Mouse (Mus musculus): ENCODE data around the gene Ankrd26.

DNA sequence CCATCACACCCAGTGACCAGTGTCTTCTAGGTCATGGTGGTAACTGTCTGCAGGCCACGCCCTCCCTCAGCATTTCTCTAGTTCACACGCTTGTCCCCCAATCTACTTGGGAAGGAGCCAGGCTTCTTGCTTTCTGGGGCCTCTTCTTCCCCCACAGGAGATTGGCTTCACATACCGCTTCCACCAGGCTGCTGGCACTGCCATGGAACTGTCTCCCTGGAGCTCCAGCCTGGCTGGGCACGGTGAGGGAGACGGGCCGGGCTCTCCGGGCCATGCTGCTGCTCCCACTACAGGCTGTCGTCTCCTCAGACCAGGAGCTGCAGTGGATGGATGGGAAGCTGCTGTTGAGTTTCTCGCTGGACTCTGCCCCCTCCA is 33.6 kb upstream of the Ankrd26 start:
- no peak for TF ChIP-seq CTCF (conservative IDR thresholded peaks at IDR 0.05; ENCODE audit: insufficient read depth, insufficient read length, low read depth, low read length)
- TF ChIP-seq POLR2A (IDR thresholded peaks at IDR 0.05; ENCODE audit: low read depth, low read length) = no peak

All from kidney, adult 2 months (tissue).